Mouse (Mus musculus): Measurements from ENCODE around the gene Spo11. TPM values are rescaled to one million over a fixed set of nuclear protein-coding genes. Genes with fewer than 3 reads are reported as not detected.

Gene Spo11
- 0.07 and 1.0 TPM in 2 replicates for total RNA-seq (2014; rRNA removed)
- polyA plus RNA-seq (2015; fragmentation: Nextera tagmentation; extraction: Ambion mirVana), result 0.86 and 0.96 TPM in 2 replicates

DNA sequence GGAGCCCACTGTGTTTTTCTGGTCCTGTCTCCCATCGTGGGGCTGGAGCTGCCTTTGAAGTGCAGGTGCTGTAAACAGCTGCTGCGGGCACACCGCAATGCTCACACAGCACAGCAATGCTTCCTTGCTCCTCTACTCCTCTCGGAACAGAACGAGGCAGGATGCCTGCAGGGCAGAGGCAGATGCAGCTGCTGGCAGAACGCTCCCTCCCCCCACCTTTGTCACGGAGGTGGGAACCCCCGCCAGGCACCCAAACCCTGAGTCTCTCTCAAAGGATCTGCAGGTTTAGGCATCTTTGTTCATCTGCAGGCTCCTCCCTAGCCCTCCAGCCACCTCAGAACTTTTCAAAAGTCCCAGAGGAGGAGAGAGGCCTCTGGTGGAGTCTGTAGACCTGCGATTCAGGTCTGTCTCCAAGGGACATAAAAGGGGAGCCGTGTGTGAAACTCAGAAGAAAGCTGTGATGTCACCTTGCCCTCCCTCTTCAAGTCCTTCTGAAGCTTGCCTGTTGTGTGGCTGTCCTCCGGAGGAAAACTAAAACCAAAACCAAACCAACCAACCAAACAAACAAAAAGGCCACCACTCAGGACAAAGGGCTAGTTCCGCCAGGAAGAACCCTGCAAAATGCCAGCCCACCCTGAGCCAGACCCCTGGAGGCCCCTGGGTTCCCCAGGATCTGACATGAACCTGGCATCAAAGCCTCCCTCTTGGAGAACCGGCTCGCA lies at the start of gene Spo11:
Gene Spo11 (plus strand): TSS at position 292 of the 722 bp plus-strand sequence.
- no peak within 1 kb of the TSS for H3K27ac ChIP-seq
- no peak within 1 kb of the TSS for H3K9ac ChIP-seq (replicated peaks; ENCODE audit: low read length)
- peaks cover 8% of the 10 kb centered on the region; the same call in 1 of the 2 replicates for H3K4me1 ChIP-seq (ENCODE audit: insufficient read depth, low read length)
- 16% methylated on average over 14 of the region's 14 CpGs for WGBS
- ATAC-seq (no peak), DNase-seq (ENCODE audit: low spot score) (no peak)
- H3K4me2 ChIP-seq (ENCODE audit: low read depth, low read length), result peak within 1 kb of the TSS; percentile 16
- no peak for TF ChIP-seq CTCF (IDR thresholded peaks at IDR 0.05; ENCODE audit: low read depth)
- H3K27me3 ChIP-seq (ENCODE audit: insufficient read depth, low read length), result no peaks in the 10 kb centered on the region
- H3K9me3 ChIP-seq (ENCODE audit: low read length), result no peaks in the 10 kb centered on the region
- no peaks in the 10 kb centered on the region for H3K36me3 ChIP-seq (ENCODE audit: insufficient read depth, low read length)
- H3K4me3 ChIP-seq (ENCODE audit: low read length), result no peak within 1 kb of the TSS

DNA sequence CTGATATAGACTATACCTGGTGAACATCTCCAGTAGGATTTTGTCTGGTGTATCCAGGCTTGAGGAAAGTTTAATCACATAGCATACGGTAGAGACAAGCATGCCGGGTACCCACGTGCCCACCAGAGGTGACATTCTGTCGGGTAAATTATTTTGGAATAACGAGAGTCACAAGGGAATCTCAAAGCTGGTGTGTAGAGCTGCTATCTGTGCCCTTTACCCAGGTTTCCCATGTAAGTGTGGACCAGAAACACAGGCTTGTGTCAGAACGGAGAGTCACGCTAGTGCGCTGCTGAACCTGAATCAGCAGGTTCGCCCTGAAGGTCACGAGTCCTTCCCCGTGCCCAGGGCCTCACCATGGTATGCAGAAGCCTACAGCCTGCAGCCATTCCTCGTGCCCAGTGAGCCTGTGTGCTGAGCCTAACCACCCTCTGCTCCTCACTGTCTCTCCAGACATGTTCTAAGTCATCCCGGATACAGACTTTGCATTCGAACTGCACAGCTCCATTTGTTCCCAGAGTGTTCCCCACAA lies 47.5 kb upstream of the Spo11 start:
- Histone ChIP-seq H3K27ac (no peak overlapping the region), H3K36me3 (ENCODE audit: insufficient read depth, low read length) (no peaks in the 10 kb centered on the region), H3K9ac (replicated peaks; ENCODE audit: low read length) (no peak overlapping the region), H3K9me3 (ENCODE audit: low read length) (no peaks in the 10 kb centered on the region), H3K4me3 (ENCODE audit: low read length) (no peak overlapping the region), H3K4me2 (ENCODE audit: low read depth, low read length) (no peak overlapping the region), H3K27me3 (ENCODE audit: insufficient read depth, low read length) (no peaks in the 10 kb centered on the region), H3K4me1 (ENCODE audit: insufficient read depth, low read length) (no peaks in the 10 kb centered on the region)
- ATAC-seq, result no peak
- WGBS, result 73% methylated on average over 14 of the region's 14 CpGs
- no peak for DNase-seq (ENCODE audit: low spot score)
- no peak for TF ChIP-seq CTCF (IDR thresholded peaks at IDR 0.05; ENCODE audit: low read depth)

DNA sequence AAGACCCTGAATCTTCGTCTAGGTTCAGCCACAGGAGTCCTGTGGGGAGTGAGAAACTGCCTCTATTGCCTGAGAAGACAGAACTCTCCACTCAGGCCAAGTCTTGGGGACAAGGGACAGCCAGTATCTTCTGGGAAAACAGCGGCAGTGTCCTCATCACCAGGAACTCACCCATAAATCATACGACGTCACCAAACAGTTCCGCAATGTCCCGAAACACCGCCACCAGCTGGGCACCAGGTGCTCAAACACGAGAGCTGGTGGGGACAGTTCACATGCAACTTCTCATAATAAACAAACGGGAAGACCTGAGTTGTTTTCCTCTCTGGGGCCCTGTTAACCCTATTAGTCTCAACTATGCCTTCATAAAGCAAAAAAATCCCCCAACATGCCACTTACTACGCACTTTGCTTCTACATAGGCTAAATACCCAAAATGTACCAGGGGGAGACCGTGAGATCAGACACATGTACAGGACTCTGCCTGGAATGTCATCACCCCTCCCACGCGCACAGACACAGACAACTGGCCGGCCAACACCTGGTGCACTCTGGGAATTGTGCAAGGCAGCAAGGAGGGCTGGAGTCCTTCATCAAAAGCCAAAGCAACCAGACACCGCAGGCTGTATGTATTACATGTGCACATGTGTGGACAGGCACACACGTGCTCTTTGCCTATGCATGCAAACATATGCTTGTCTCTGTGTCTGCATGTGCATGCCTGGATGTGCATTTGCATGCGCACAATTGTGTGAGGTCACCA lies 46.2 kb upstream of the Spo11 start:
- H3K9me3 ChIP-seq (ENCODE audit: low read length), result no peaks in the 10 kb centered on the region
- no peak for DNase-seq (ENCODE audit: low spot score)
- 77% methylated on average over 17 of the region's 17 CpGs for WGBS
- H3K9ac ChIP-seq (replicated peaks; ENCODE audit: low read length), result no peak overlapping the region
- TF ChIP-seq CTCF (IDR thresholded peaks at IDR 0.05; ENCODE audit: low read depth), result no peak
- no peak overlapping the region for H3K27ac ChIP-seq
- no peaks in the 10 kb centered on the region for H3K4me1 ChIP-seq (ENCODE audit: insufficient read depth, low read length)
- no peak overlapping the region for H3K4me3 ChIP-seq (ENCODE audit: low read length)
- ATAC-seq, result no peak
- no peak overlapping the region for H3K4me2 ChIP-seq (ENCODE audit: low read depth, low read length)
- no peaks in the 10 kb centered on the region for H3K36me3 ChIP-seq (ENCODE audit: insufficient read depth, low read length)
- no peaks in the 10 kb centered on the region for H3K27me3 ChIP-seq (ENCODE audit: insufficient read depth, low read length)

DNA sequence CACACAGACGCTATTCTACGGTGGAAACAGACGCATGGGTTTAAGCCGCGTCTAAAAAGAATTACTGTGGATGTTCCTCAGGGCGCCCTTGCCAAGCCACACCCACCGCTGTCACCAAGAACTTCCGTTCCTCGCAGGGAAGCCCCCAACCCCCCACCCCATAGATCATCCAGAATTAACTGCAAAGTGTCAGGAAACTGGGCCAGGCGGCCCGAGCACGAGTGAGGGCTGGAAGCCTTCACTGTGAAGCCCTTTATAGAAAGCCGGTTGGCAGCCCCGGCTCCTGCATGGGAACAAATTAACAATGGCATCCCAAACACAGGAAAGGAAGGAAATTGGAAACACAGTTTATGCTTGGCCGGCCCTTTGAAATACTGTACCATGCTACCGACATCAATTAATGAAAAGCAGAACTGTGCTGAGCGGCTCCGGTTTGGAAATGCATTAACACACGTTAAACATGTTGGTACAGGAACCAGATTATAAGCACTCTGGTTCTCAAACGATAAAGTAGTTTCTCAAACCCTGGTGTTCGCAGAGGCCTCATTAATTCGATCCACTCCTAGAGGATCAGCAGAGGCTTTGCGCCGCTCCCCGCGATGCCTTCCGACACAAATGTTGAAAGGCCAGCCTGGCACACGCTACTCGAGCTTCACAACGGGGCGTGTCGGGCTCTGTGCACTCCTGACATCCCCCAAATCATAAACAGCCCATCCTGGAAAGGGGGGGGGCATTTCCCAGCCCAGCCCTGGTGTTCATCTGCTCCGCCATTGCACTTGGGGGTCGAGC lies 43.7 kb upstream of the Spo11 start:
- peak overlapping the region; percentile 72 for H3K27ac ChIP-seq
- 0 out of 2 replicates have a peak overlapping the region, but pooled peaks have one; percentile 13 for H3K9ac ChIP-seq (replicated peaks; ENCODE audit: low read length)
- H3K4me3 ChIP-seq (ENCODE audit: low read length), result peak overlapping the region; percentile 18
- H3K9me3 ChIP-seq (ENCODE audit: low read length), result no peaks in the 10 kb centered on the region
- peak; percentile 76 for DNase-seq (ENCODE audit: low spot score)
- no peaks in the 10 kb centered on the region for H3K4me1 ChIP-seq (ENCODE audit: insufficient read depth, low read length)
- no peak for TF ChIP-seq CTCF (IDR thresholded peaks at IDR 0.05; ENCODE audit: low read depth)
- peaks cover 24% of the 10 kb centered on the region; the same call in 1 of the 2 replicates for H3K27me3 ChIP-seq (ENCODE audit: insufficient read depth, low read length)
- peak overlapping the region; percentile 51 for H3K4me2 ChIP-seq (ENCODE audit: low read depth, low read length)
- ATAC-seq, result peak; percentile 81
- H3K36me3 ChIP-seq (ENCODE audit: insufficient read depth, low read length), result no peaks in the 10 kb centered on the region
- WGBS, result 4% methylated on average over 34 of the region's 34 CpGs

DNA sequence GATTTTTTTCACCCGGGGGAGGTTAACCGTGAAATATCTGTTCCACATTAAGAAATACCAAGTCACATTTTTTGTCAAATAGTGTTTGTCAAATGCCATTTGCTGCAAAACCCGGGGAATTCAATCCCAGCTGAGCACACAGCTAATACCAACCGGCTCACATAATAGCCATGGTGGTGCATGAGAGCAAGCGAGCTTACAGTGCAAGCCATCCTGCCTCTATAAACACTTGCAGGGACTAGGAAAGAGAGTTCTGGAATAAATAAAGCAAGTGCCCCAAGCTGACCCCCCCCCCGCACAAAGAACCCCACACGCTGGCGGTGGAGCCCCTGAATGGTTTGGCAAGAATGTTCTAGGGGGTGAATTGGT lies 43.1 kb upstream of the Spo11 start:
- H3K27ac ChIP-seq, result peak overlapping the region; percentile 72
- peak overlapping the region; percentile 18 for H3K4me3 ChIP-seq (ENCODE audit: low read length)
- H3K4me2 ChIP-seq (ENCODE audit: low read depth, low read length), result peak overlapping the region; percentile 51
- DNase-seq (ENCODE audit: low spot score) (no peak), ATAC-seq (no peak)
- TF ChIP-seq CTCF (IDR thresholded peaks at IDR 0.05; ENCODE audit: low read depth), result no peak
- H3K36me3 ChIP-seq (ENCODE audit: insufficient read depth, low read length), result no peaks in the 10 kb centered on the region
- 0 out of 2 replicates have a peak overlapping the region, but pooled peaks have one; percentile 13 for H3K9ac ChIP-seq (replicated peaks; ENCODE audit: low read length)
- H3K9me3 ChIP-seq (ENCODE audit: low read length), result no peaks in the 10 kb centered on the region
- WGBS, result 3% methylated on average over 8 of the region's 8 CpGs
- peaks cover 28% of the 10 kb centered on the region for H3K27me3 ChIP-seq (ENCODE audit: insufficient read depth, low read length)
- no peaks in the 10 kb centered on the region for H3K4me1 ChIP-seq (ENCODE audit: insufficient read depth, low read length)
